ENCODE assay signal across 20 mouse cellular contexts in genomic region chr13:70311226-70312055, GRCm38 (mm10).
DNase-seq lines count a peak whose midpoint lies in the region; ATAC-seq and TF ChIP-seq lines count a peak whose summit lies in the region.
"Had no signal": no experiment of that assay in that cellular context is flagged by ENCODE, and none has a peak within 500 bp of the region (broad histone marks: within the 10 kb centered on the region; RNA-seq: fewer than 3 reads in every experiment).

No protein-coding gene starts in this region.

- TF ChIP-seq POLR2A in brain, embryonic 14.5 days (IDR thresholded peaks at IDR 0.05; ENCODE audit: borderline replicate concordance, extremely low read depth, insufficient read depth, insufficient read length, poor library complexity, severe bottlenecking) = no peak

- WGBS in hindbrain, embryonic 12.5 days = 40% methylated on average over 14 of the region's 14 CpGs
- 43% methylated on average over 14 of the region's 14 CpGs for WGBS in neural tube, embryonic 11.5 days

- H3K27ac ChIP-seq in hindbrain, embryonic 12.5 days = peak overlapping the region; percentile 68
- H3K27ac ChIP-seq in neural tube, embryonic 11.5 days (ENCODE audit: low read depth, low read length) = peak overlapping the region; percentile 46; the same call in 1 of the 2 replicates
- H3K27ac ChIP-seq: embryonic facial prominence, embryonic 15.5 days; forebrain, embryonic 12.5 days; heart, adult 2 months; midbrain, embryonic 15.5 days had no signal

- DNase-seq in heart, adult 11 months = peak; percentile 35
- DNase-seq in heart, adult 8-10 months (ENCODE audit: low spot score) = no peak
- DNase-seq in brain, embryonic 14.5 days (ENCODE audit: low read depth) = peak; percentile 40
- DNase-seq in neural tube, embryonic 11.5 days (ENCODE audit: low spot score) = peak; percentile 77
- no peak for DNase-seq in frontal cortex, adult 2 months (ENCODE audit: extremely low spot score in 1 of 2, low spot score in 1 of 2)
- no peak for DNase-seq in right cerebral cortex, postnatal 10 days (ENCODE audit: low spot score in 2 of 2)
- DNase-seq: adrenal gland, adult 2 months; cerebellum, adult 11 months; cerebellum, postnatal 36 days; heart, adult 2 months; kidney, adult 18-20 months; kidney, postnatal 10 days; lung, embryonic 14.5 days; lung, postnatal 4 days; thymus, postnatal 25 days had no signal

- no peaks in the 10 kb centered on the region for H3K36me3 ChIP-seq in hindbrain, embryonic 12.5 days
- no peaks in the 10 kb centered on the region for H3K36me3 ChIP-seq in neural tube, embryonic 11.5 days (ENCODE audit: control insufficient read depth, insufficient read depth, low read length)
- H3K36me3 ChIP-seq: embryonic facial prominence, embryonic 15.5 days; forebrain, embryonic 12.5 days; midbrain, embryonic 15.5 days had no signal

- no peaks in the 10 kb centered on the region for H3K9me3 ChIP-seq in hindbrain, embryonic 12.5 days (replicated peaks)
- H3K9me3 ChIP-seq in neural tube, embryonic 11.5 days (ENCODE audit: control insufficient read depth, low read length) = no peaks in the 10 kb centered on the region
- H3K9me3 ChIP-seq: embryonic facial prominence, embryonic 15.5 days; forebrain, embryonic 12.5 days; midbrain, embryonic 15.5 days had no signal

- no peaks in the 10 kb centered on the region for H3K27me3 ChIP-seq in hindbrain, embryonic 12.5 days
- H3K27me3 ChIP-seq in neural tube, embryonic 11.5 days (ENCODE audit: control insufficient read depth, insufficient read depth, low read length) = no peaks in the 10 kb centered on the region
- H3K27me3 ChIP-seq: embryonic facial prominence, embryonic 15.5 days; forebrain, embryonic 12.5 days; midbrain, embryonic 15.5 days had no signal

- ATAC-seq in hindbrain, embryonic 12.5 days (ENCODE audit: low FRiP score) = peak; percentile 53
- peak; percentile 87 for ATAC-seq in neural tube, embryonic 11.5 days (ENCODE audit: insufficient read depth, low FRiP score, low TSS enrichment)
- ATAC-seq: midbrain, embryonic 15.5 days had no signal

- H3K4me1 ChIP-seq in hindbrain, embryonic 12.5 days = peaks cover 14% of the 10 kb centered on the region
- H3K4me1 ChIP-seq in neural tube, embryonic 11.5 days (ENCODE audit: control insufficient read depth, insufficient read depth, low read length) = peaks cover 10% of the 10 kb centered on the region; the same call in 1 of the 2 replicates

- no peak for TF ChIP-seq CTCF in brain, embryonic 14.5 days (IDR thresholded peaks at IDR 0.05; ENCODE audit: borderline replicate concordance, extremely low read depth, insufficient read depth, insufficient read length)

- peak overlapping the region; percentile 0; the same call in 1 of the 2 replicates for H3K4me2 ChIP-seq in hindbrain, embryonic 12.5 days (replicated peaks)
- H3K4me2 ChIP-seq in neural tube, embryonic 11.5 days (ENCODE audit: low read depth) = no peak overlapping the region
- H3K4me2 ChIP-seq: embryonic facial prominence, embryonic 15.5 days; forebrain, embryonic 12.5 days; liver, embryonic 11.5 days; lung, embryonic 14.5 days; midbrain, embryonic 15.5 days had no signal

- H3K4me3 ChIP-seq in hindbrain, embryonic 12.5 days = no peak overlapping the region
- no peak overlapping the region for H3K4me3 ChIP-seq in neural tube, embryonic 11.5 days (ENCODE audit: low read depth, low read length)
- H3K4me3 ChIP-seq: embryonic facial prominence, embryonic 15.5 days; forebrain, embryonic 12.5 days; heart, adult 2 months; midbrain, embryonic 15.5 days had no signal

- no peak overlapping the region for H3K9ac ChIP-seq in hindbrain, embryonic 12.5 days
- no peak overlapping the region for H3K9ac ChIP-seq in neural tube, embryonic 11.5 days (ENCODE audit: low read length)
- H3K9ac ChIP-seq: embryonic facial prominence, embryonic 15.5 days; forebrain, embryonic 12.5 days; lung, embryonic 14.5 days; midbrain, embryonic 15.5 days had no signal

Comparison
In these comparisons a context has a peak if more than half of its experiments do, and no peak if none do; other contexts are left out.
1. DNase-seq: peak in heart, adult 11 months (single experiment), brain, embryonic 14.5 days (single experiment) and neural tube, embryonic 11.5 days (single experiment); none in heart, adult 8-10 months (single experiment), frontal cortex, adult 2 months (0 of 2) and right cerebral cortex, postnatal 10 days (0 of 2).